28 mouse cellular contexts compared by ENCODE assay signal in the genomic region with DNA sequence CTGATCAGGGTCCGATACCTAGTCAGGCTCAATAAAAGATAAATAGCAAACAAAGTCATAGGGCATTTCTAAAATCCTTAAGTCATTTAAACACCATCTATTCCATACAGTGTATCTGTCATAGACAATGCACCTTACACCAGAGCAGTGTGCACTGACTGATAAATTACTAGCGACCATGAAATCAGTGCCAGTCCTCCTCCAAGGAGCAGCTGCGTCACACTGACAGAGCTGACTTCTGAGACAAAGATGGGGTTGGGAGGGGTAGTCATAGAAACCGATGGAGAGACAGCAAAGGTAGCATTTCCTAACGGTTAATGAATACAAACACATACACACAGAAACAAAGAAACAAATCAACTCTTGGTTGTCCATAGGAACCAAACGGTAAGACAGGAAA. TPM values are rescaled to one million over a fixed set of nuclear protein-coding genes. Genes with fewer than 3 reads are reported as not detected.
DNase-seq lines count a peak whose midpoint lies in the region; ATAC-seq lines count a peak whose summit lies in the region.
"Had no signal": no experiment of that assay in that cellular context is flagged by ENCODE, and none has a peak within 500 bp of the region (broad histone marks: within the 10 kb centered on the region; RNA-seq: fewer than 3 reads in every experiment).

No protein-coding gene starts in this region.

- H3K27ac ChIP-seq in hindbrain, embryonic 11.5 days (ENCODE audit: low read depth, low read length): no peak overlapping the region
- H3K27ac ChIP-seq in hindbrain, embryonic 16.5 days (ENCODE audit: low read depth, low read length): no peak overlapping the region
- H3K27ac ChIP-seq in midbrain, embryonic 15.5 days: no peak overlapping the region
- H3K27ac ChIP-seq in midbrain, embryonic 10.5 days (replicated peaks): no peak overlapping the region
- H3K27ac ChIP-seq in hindbrain, embryonic 14.5 days: no peak overlapping the region
- H3K27ac ChIP-seq: embryonic facial prominence, embryonic 10.5 days; embryonic facial prominence, embryonic 15.5 days; heart, embryonic 10.5 days; heart, embryonic 15.5 days; layer of hippocampus, adult 2 months; limb, embryonic 13.5 days; macrophage; stomach, embryonic 15.5 days had no signal

- peak; percentile 60; the same call in 1 of the 2 replicates for ATAC-seq in hindbrain, embryonic 11.5 days (ENCODE audit: low FRiP score)
- no peak for ATAC-seq in hindbrain, embryonic 16.5 days
- peak; percentile 67; the same call in 1 of the 2 replicates for ATAC-seq in midbrain, embryonic 15.5 days (replicated peaks)
- peak; percentile 69; the same call in 1 of the 2 replicates for ATAC-seq in hindbrain, embryonic 14.5 days (ENCODE audit: low FRiP score)
- peak; percentile 67; the same call in 1 of the 2 replicates for ATAC-seq in megakaryocyte-erythroid progenitor cell, adult 5-6 weeks (replicated peaks; ENCODE audit: low FRiP score, low TSS enrichment, poor library complexity, severe bottlenecking)
- ATAC-seq: inflammation-experienced regulatory T-cells, adult 6 months; lung, postnatal 0 days had no signal

- intact Hi-C loops in gastrocnemius, postnatal 14 days (cut with DNase I; ENCODE audit: low total_unique reads): no loop called here

- 69% methylated on average over 6 of the region's 6 CpGs for WGBS in hindbrain, embryonic 11.5 days
- 51% methylated on average over 6 of the region's 6 CpGs for WGBS in hindbrain, embryonic 16.5 days
- WGBS in midbrain, embryonic 15.5 days: 64% methylated on average over 6 of the region's 6 CpGs
- 91% methylated on average over 6 of the region's 6 CpGs for WGBS in midbrain, embryonic 10.5 days
- 38% methylated on average over 6 of the region's 6 CpGs for WGBS in hindbrain, embryonic 14.5 days

- no peaks in the 10 kb centered on the region for H3K27me3 ChIP-seq in hindbrain, embryonic 11.5 days (ENCODE audit: control insufficient read depth, insufficient read depth, low read length)
- no peaks in the 10 kb centered on the region for H3K27me3 ChIP-seq in hindbrain, embryonic 16.5 days (replicated peaks; ENCODE audit: control insufficient read depth, insufficient read depth, low read length)
- H3K27me3 ChIP-seq in midbrain, embryonic 15.5 days (replicated peaks): no peaks in the 10 kb centered on the region
- H3K27me3 ChIP-seq in midbrain, embryonic 10.5 days (ENCODE audit: low read depth, poor library complexity, severe bottlenecking): no peaks in the 10 kb centered on the region
- no peaks in the 10 kb centered on the region for H3K27me3 ChIP-seq in hindbrain, embryonic 14.5 days (ENCODE audit: control insufficient read depth, insufficient read depth, low read length)
- H3K27me3 ChIP-seq: embryonic facial prominence, embryonic 15.5 days; heart, embryonic 15.5 days; limb, embryonic 13.5 days; stomach, embryonic 15.5 days had no signal

- no peak overlapping the region for H3K9ac ChIP-seq in hindbrain, embryonic 11.5 days (ENCODE audit: low read depth, low read length)
- H3K9ac ChIP-seq in hindbrain, embryonic 16.5 days (ENCODE audit: low read depth, low read length): no peak overlapping the region
- no peak overlapping the region for H3K9ac ChIP-seq in midbrain, embryonic 15.5 days
- no peak overlapping the region for H3K9ac ChIP-seq in hindbrain, embryonic 14.5 days
- H3K9ac ChIP-seq: embryonic facial prominence, embryonic 15.5 days; heart, embryonic 15.5 days; limb, embryonic 13.5 days; stomach, embryonic 15.5 days had no signal

- no peak for DNase-seq in hindbrain, embryonic 11.5 days (ENCODE audit: low spot score)
- no peak for DNase-seq in midbrain, embryonic 10.5 days (ENCODE audit: low spot score)
- DNase-seq in hindbrain, embryonic 14.5 days (ENCODE audit: low spot score): no peak
- no peak for DNase-seq in thymus, postnatal 4 days
- no peak for DNase-seq in gastrocnemius, postnatal 14 days
- DNase-seq: B cell, adult 2 months; cerebellum, adult 8-10 months; cerebellum, postnatal 25 days; gastrocnemius, postnatal 10 days; heart, postnatal 36 days; kidney, adult 11 months; kidney, postnatal 25 days; lung, adult 18-20 months; right cerebral cortex, postnatal 25 days had no signal

- H3K36me3 ChIP-seq in hindbrain, embryonic 11.5 days (ENCODE audit: control insufficient read depth, insufficient read depth, low read length): no peaks in the 10 kb centered on the region
- peaks cover 7% of the 10 kb centered on the region for H3K36me3 ChIP-seq in hindbrain, embryonic 16.5 days (ENCODE audit: control insufficient read depth, insufficient read depth, low read length)
- H3K36me3 ChIP-seq in midbrain, embryonic 15.5 days (replicated peaks): no peaks in the 10 kb centered on the region; the same call in 1 of the 2 replicates
- H3K36me3 ChIP-seq in midbrain, embryonic 10.5 days: peaks cover 76% of the 10 kb centered on the region
- H3K36me3 ChIP-seq in hindbrain, embryonic 14.5 days (replicated peaks; ENCODE audit: control insufficient read depth, insufficient read depth): peaks cover 68% of the 10 kb centered on the region
- H3K36me3 ChIP-seq: heart, embryonic 15.5 days had no signal

- no peaks in the 10 kb centered on the region for H3K4me1 ChIP-seq in hindbrain, embryonic 11.5 days (replicated peaks; ENCODE audit: control insufficient read depth, insufficient read depth, low read length)
- H3K4me1 ChIP-seq in hindbrain, embryonic 16.5 days (ENCODE audit: control insufficient read depth, insufficient read depth, low read depth, low read length): no peaks in the 10 kb centered on the region
- H3K4me1 ChIP-seq in midbrain, embryonic 15.5 days: no peaks in the 10 kb centered on the region
- H3K4me1 ChIP-seq in midbrain, embryonic 10.5 days: no peaks in the 10 kb centered on the region
- no peaks in the 10 kb centered on the region for H3K4me1 ChIP-seq in hindbrain, embryonic 14.5 days (replicated peaks; ENCODE audit: control insufficient read depth, insufficient read depth, low read length)
- H3K4me1 ChIP-seq: embryonic facial prominence, embryonic 10.5 days; embryonic facial prominence, embryonic 15.5 days; heart, embryonic 10.5 days; heart, embryonic 15.5 days; limb, embryonic 13.5 days; stomach, embryonic 15.5 days had no signal

- H3K4me2 ChIP-seq in hindbrain, embryonic 11.5 days (replicated peaks; ENCODE audit: low read depth, low read length): no peak overlapping the region
- H3K4me2 ChIP-seq in hindbrain, embryonic 16.5 days (ENCODE audit: low read length): no peak overlapping the region
- H3K4me2 ChIP-seq in midbrain, embryonic 15.5 days: no peak overlapping the region
- no peak overlapping the region for H3K4me2 ChIP-seq in hindbrain, embryonic 14.5 days (replicated peaks)
- H3K4me2 ChIP-seq: embryonic facial prominence, embryonic 15.5 days; heart, embryonic 15.5 days; limb, embryonic 13.5 days; liver, embryonic 11.5 days; stomach, embryonic 15.5 days had no signal

- no peaks in the 10 kb centered on the region for H3K9me3 ChIP-seq in hindbrain, embryonic 11.5 days (ENCODE audit: control insufficient read depth, low read length)
- no peaks in the 10 kb centered on the region for H3K9me3 ChIP-seq in hindbrain, embryonic 16.5 days (ENCODE audit: control insufficient read depth, low read length)
- no peaks in the 10 kb centered on the region for H3K9me3 ChIP-seq in midbrain, embryonic 15.5 days
- H3K9me3 ChIP-seq in midbrain, embryonic 10.5 days (replicated peaks): no peaks in the 10 kb centered on the region
- H3K9me3 ChIP-seq in hindbrain, embryonic 14.5 days (ENCODE audit: control insufficient read depth, low read length): no peaks in the 10 kb centered on the region
- H3K9me3 ChIP-seq: embryonic facial prominence, embryonic 10.5 days; embryonic facial prominence, embryonic 15.5 days; heart, embryonic 10.5 days; heart, embryonic 15.5 days; limb, embryonic 13.5 days; stomach, embryonic 15.5 days had no signal

- H3K4me3 ChIP-seq in hindbrain, embryonic 11.5 days (ENCODE audit: low read depth, low read length): no peak overlapping the region
- H3K4me3 ChIP-seq in hindbrain, embryonic 16.5 days (ENCODE audit: low read length): no peak overlapping the region
- no peak overlapping the region for H3K4me3 ChIP-seq in midbrain, embryonic 15.5 days
- no peak overlapping the region for H3K4me3 ChIP-seq in midbrain, embryonic 10.5 days
- H3K4me3 ChIP-seq in hindbrain, embryonic 14.5 days (replicated peaks; ENCODE audit: low read length): no peak overlapping the region
- H3K4me3 ChIP-seq: embryonic facial prominence, embryonic 10.5 days; embryonic facial prominence, embryonic 15.5 days; heart, embryonic 10.5 days; heart, embryonic 15.5 days; layer of hippocampus, adult 2 months; limb, embryonic 13.5 days; stomach, embryonic 15.5 days had no signal

RNA-seq across cellular contexts. Expression of a gene that starts 58.4 kb away (rescaled TPM):
- polyA plus RNA-seq in hindbrain, embryonic 11.5 days (2014; fragmentation: Nextera tagmentation; extraction: Ambion mirVana): 33.1 and 35.5 TPM in 2 replicates
- 39.0 and 41.6 TPM in 2 replicates for polyA plus RNA-seq in hindbrain, embryonic 16.5 days (2015; fragmentation: Nextera tagmentation; extraction: Ambion mirVana)
- 46.5 and 51.4 TPM in 2 replicates for polyA plus RNA-seq in midbrain, embryonic 15.5 days (2015; fragmentation: Nextera tagmentation; extraction: Ambion mirVana)
- 35.8 and 40.8 TPM in 2 replicates for polyA plus RNA-seq in midbrain, embryonic 10.5 days (2016; fragmentation: Nextera tagmentation; extraction: Ambion mirVana)
- 36.5 and 40.7 TPM in 2 replicates for polyA plus RNA-seq in hindbrain, embryonic 14.5 days (2014; fragmentation: Nextera tagmentation; extraction: Ambion mirVana)
- total RNA-seq in megakaryocyte-erythroid progenitor cell, adult 5-6 weeks (2014; fragmentation: Nextera tagmentation): 57.8 and 81.5 TPM in 2 replicates
- 24.6 TPM in 2 replicates for total RNA-seq in megakaryocyte-erythroid progenitor cell, adult 5-6 weeks (2017)
- total RNA-seq in gastrocnemius, postnatal 14 days (2021): 10 to 100 TPM; 12.1 to 12.6 TPM
